Mouse (Mus musculus) limb, embryonic 14.5 days (tissue): Measurements from ENCODE around the gene Olfr802. TPM values are rescaled to one million over a fixed set of nuclear protein-coding genes. Genes with fewer than 3 reads are reported as not detected.

Experiments
- ATAC-seq: fragments of 200-750 bp; cut with Nextera tagmentation; 2 replicates; pipeline ENCODE4 v1.8.0; 2017; ENCODE audit warnings: low read depth, moderate number of reproducible peaks, moderate TSS enrichment; ENCODE audit not compliant: low FRiP score
- DNase-seq: peaks from one replicate; pipeline ENCODE4 v3.0.0-alpha.2; 2015; ENCODE audit warnings: low spot score
- H3K27ac ChIP-seq: fragments of 300-500 bp; sonication (generic); replicated peaks from 2 replicates; pipeline ENCODE4 v1.5.1; 2014; ENCODE audit warnings: low read depth, mild to moderate bottlenecking, low read length, moderate library complexity, mixed read lengths
- H3K27me3 ChIP-seq: fragments of 300-500 bp; sonication (generic); 2 replicates; pipeline ENCODE4 v1.6.1; 2014; ENCODE audit warnings: low read length, mixed read lengths; ENCODE audit not compliant: control insufficient read depth, insufficient read depth
- H3K36me3 ChIP-seq: fragments of 300-500 bp; sonication (generic); 2 replicates; pipeline ENCODE4 v1.6.1; 2014; ENCODE audit warnings: mild to moderate bottlenecking, low read length, moderate library complexity, mixed read lengths; ENCODE audit not compliant: control insufficient read depth, insufficient read depth
- H3K4me1 ChIP-seq: fragments of 300-500 bp; sonication (generic); 2 replicates; pipeline ENCODE4 v1.6.1; 2014; ENCODE audit warnings: antibody characterized with exemption, low read length, mixed read lengths; ENCODE audit not compliant: control insufficient read depth, insufficient read depth
- H3K4me2 ChIP-seq: fragments of 300-500 bp; sonication (generic); replicated peaks from 2 replicates; pipeline ENCODE4 v1.6.1; 2014; ENCODE audit warnings: low read depth, mild to moderate bottlenecking, low read length, moderate library complexity; ENCODE audit not compliant: severe bottlenecking
- H3K4me3 ChIP-seq: fragments of 300-500 bp; sonication (generic); replicated peaks from 2 replicates; pipeline ENCODE4 v1.5.1; 2014; ENCODE audit warnings: low read length
- H3K9ac ChIP-seq: fragments of 300-500 bp; sonication (generic); 2 replicates; pipeline ENCODE4 v1.6.1; 2014; ENCODE audit warnings: mild to moderate bottlenecking, low read depth, low read length, moderate library complexity; ENCODE audit not compliant: severe bottlenecking
- H3K9me3 ChIP-seq: fragments of 300-500 bp; sonication (generic); 2 replicates; pipeline ENCODE4 v1.6.1; 2016; ENCODE audit warnings: low read length; ENCODE audit not compliant: control insufficient read depth
- POLR2A ChIP-seq: fragments of 200-500 bp; IDR thresholded peaks from 2 replicates; pipeline ENCODE4 v1.8.0; 2012; ENCODE audit warnings: inconsistent platforms, mild to moderate bottlenecking, moderate library complexity, borderline replicate concordance; ENCODE audit not compliant: insufficient read depth, insufficient read length; ENCODE audit errors: extremely low read depth
- WGBS: fragments of 180-500 bp; shearing (Covaris S2); extraction: QIAGEN DNeasy Blood & Tissue Kit; methylation state at CpG from one replicate; pipeline ENCODE4 v1.1.7; 2014; 5-methylcytosine and 5-hydroxymethylcytosine counted together
- microRNA-seq: library from miRNA; unstranded; fragments of <30 nt; microRNA quantifications from one replicate; pipeline ENCODE4, GENCODE M21; 2016
- polyA plus RNA-seq, 2 experiments: library from polyadenylated mRNA; depleted of rRNA in 1 of 2; stranded (reverse) in 1 of 2; unstranded in 1 of 2; fragments of >200 nt; fragmentation: Nextera tagmentation in 1 of 2; extraction: Ambion mirVana in 1 of 2; gene quantifications; 2 replicates each; pipeline versions ENCODE4 v1.2.1 to v1.2.3; 2012 to 2014

Olfr802 gene
- polyA plus RNA-seq, 2 experiments, result not detected

DNA sequence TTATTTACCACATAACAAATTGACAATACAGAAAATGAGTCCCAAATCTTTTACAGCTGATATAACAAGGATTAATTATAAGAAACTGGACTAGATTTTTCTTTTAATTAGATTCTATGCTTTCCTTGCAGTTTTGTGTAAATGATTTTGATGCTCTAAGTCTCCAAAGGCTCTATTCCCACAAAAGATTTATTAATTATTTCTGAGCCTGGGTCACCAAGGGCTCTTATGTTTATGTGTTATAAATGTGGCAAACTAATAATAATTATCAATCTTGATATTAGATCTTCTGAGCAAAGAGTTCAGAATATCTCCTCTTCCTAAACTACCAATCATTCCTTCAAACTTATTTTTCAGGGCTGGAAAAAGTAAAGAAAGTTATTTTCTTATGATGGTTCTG lies 30.6 kb downstream of the Olfr802 start, which contains the start of gene Olfr800:
Gene Olfr800 (plus strand): TSS at position 301 of the 400 bp plus-strand sequence.
- no peaks in the 10 kb centered on the region for H3K36me3 ChIP-seq
- H3K9me3 ChIP-seq, result no peaks in the 10 kb centered on the region
- H3K27me3 ChIP-seq, result no peaks in the 10 kb centered on the region
- DNase-seq (no peak), ATAC-seq (no peak)
- no peak within 1 kb of the TSS for H3K4me2 ChIP-seq
- no peaks in the 10 kb centered on the region for H3K4me1 ChIP-seq
- no peak for TF ChIP-seq POLR2A
- no peak within 1 kb of the TSS for H3K4me3 ChIP-seq
- no peak within 1 kb of the TSS for H3K27ac ChIP-seq
- no peak within 1 kb of the TSS for H3K9ac ChIP-seq

DNA sequence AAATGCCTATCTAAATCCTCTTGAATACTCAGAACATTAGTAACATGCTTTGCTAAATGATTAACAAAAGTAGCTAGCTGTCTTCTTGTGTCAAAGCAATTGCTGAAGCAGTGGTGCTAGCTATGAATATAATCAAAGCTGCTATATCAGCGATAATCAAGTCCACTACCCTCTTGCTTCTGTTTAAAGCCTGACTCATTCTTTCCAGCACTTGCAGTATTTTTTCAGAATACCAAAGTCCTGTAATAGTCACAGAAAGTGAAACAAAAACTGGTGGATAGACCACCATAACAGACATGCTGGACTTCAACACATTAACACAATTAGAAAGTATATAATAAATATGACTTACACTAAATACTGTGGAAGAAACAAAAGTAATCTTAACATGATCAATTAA lies 36.2 kb downstream of the Olfr802 start:
- Histone ChIP-seq H3K9me3 (no peaks in the 10 kb centered on the region), H3K4me3 (no peak overlapping the region), H3K27me3 (no peaks in the 10 kb centered on the region), H3K36me3 (no peaks in the 10 kb centered on the region), H3K4me2 (no peak overlapping the region), H3K9ac (no peak overlapping the region), H3K4me1 (no peaks in the 10 kb centered on the region), H3K27ac (no peak overlapping the region)
- DNase-seq (no peak), ATAC-seq (no peak)
- WGBS, result 80% methylated on average over 1 of the region's 1 CpGs
- no peak for TF ChIP-seq POLR2A

DNA sequence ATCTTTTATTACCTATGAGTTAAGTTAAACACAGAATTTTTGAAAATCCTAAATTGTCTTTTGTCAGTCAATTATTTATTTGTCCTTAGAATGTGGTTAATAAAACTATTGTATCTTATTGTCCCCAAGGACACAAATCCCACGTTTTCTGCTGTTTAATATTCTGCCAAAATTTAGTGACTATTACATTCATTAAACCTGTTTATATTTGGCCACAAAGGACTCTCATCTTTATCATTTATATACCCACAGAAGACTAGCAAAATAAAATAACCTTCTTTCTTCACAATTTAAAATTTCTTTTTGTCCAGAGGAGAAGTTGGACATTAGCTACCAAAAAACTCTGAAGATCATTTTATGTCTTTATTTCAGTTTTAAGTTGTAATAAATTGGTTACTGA lies 50.8 kb downstream of the Olfr802 start, which contains the start of gene Olfr799:
Gene Olfr799 (plus strand): TSS at position 301 of the 400 bp plus-strand sequence.
- no peak within 1 kb of the TSS for H3K4me2 ChIP-seq
- H3K27ac ChIP-seq, result no peak within 1 kb of the TSS
- ATAC-seq (no peak), DNase-seq (no peak)
- H3K9me3 ChIP-seq, result no peaks in the 10 kb centered on the region
- no peaks in the 10 kb centered on the region for H3K4me1 ChIP-seq
- H3K9ac ChIP-seq, result no peak within 1 kb of the TSS
- no peaks in the 10 kb centered on the region for H3K27me3 ChIP-seq
- no peak within 1 kb of the TSS for H3K4me3 ChIP-seq
- TF ChIP-seq POLR2A, result no peak
- 33% methylated on average over 1 of the region's 1 CpGs for WGBS
- H3K36me3 ChIP-seq, result no peaks in the 10 kb centered on the region

DNA sequence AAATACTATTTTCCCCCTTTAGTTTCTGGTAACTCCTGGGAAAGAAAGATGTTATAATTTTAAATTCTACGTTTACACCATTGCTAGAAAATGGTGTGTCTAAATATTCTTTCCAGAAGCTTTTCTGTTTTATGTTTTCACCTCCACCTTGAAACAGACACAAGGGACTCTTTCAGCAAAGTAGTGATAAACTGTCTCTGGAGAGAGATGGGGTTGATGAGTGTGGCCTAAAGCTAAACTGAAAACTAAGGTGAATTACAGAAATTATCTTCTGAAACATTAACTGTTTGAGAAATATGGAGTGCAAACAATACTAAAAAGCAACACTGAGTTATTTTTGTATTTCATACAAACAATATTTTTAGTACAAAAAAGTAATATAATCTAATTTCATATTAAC lies 60.1 kb downstream of the Olfr802 start, which contains the start of gene Olfr798:
Gene Olfr798 (minus strand): TSS at position 101 of the 400 bp plus-strand sequence.
- Histone ChIP-seq H3K9me3 (no peaks in the 10 kb centered on the region), H3K27me3 (no peaks in the 10 kb centered on the region), H3K4me1 (no peaks in the 10 kb centered on the region), H3K36me3 (no peaks in the 10 kb centered on the region), H3K27ac (no peak within 1 kb of the TSS), H3K4me2 (no peak within 1 kb of the TSS), H3K9ac (no peak within 1 kb of the TSS), H3K4me3 (no peak within 1 kb of the TSS)
- WGBS, result 73% methylated on average over 1 of the region's 1 CpGs
- no peak for TF ChIP-seq POLR2A
- ATAC-seq (no peak), DNase-seq (no peak)

Small RNAs within 50 kb of the gene (microRNA-seq; reads per million reads assigned to microRNA genes)
- not detected for gene Gm24485

Other genes with a start within 250 kb of the Olfr802 start
- not detected in 2 replicates for gene Olfr787, start 226.3 kb downstream of the Olfr802 start, polyA plus RNA-seq (2012; rRNA removed)
- gene Olfr787, start 226.3 kb downstream of the Olfr802 start, polyA plus RNA-seq (2014; fragmentation: Nextera tagmentation; extraction: Ambion mirVana), result not detected in 2 replicates
- not detected in 2 replicates for gene Olfr788, start 217.2 kb downstream of the Olfr802 start, polyA plus RNA-seq (2012; rRNA removed)
- gene Olfr788, start 217.2 kb downstream of the Olfr802 start, polyA plus RNA-seq (2014; fragmentation: Nextera tagmentation; extraction: Ambion mirVana), result not detected in 2 replicates
- gene Olfr789, start 203.4 kb downstream of the Olfr802 start, polyA plus RNA-seq (2012; rRNA removed), result not detected in 2 replicates
- not detected in 2 replicates for gene Olfr789, start 203.4 kb downstream of the Olfr802 start, polyA plus RNA-seq (2014; fragmentation: Nextera tagmentation; extraction: Ambion mirVana)
- not detected in 2 replicates for gene Olfr790, start 189.7 kb downstream of the Olfr802 start, polyA plus RNA-seq (2012; rRNA removed)
- not detected in 2 replicates for gene Olfr790, start 189.7 kb downstream of the Olfr802 start, polyA plus RNA-seq (2014; fragmentation: Nextera tagmentation; extraction: Ambion mirVana)
- not detected in 2 replicates for gene Olfr791, start 166.4 kb downstream of the Olfr802 start, polyA plus RNA-seq (2012; rRNA removed)
- gene Olfr791, start 166.4 kb downstream of the Olfr802 start, polyA plus RNA-seq (2014; fragmentation: Nextera tagmentation; extraction: Ambion mirVana), result not detected in 2 replicates
- gene Olfr792, start 149.0 kb downstream of the Olfr802 start, polyA plus RNA-seq (2012; rRNA removed), result not detected in 2 replicates
- gene Olfr792, start 149.0 kb downstream of the Olfr802 start, polyA plus RNA-seq (2014; fragmentation: Nextera tagmentation; extraction: Ambion mirVana), result not detected in 2 replicates
- gene Olfr794, start 120.5 kb downstream of the Olfr802 start, polyA plus RNA-seq (2012; rRNA removed), result not detected in 2 replicates
- gene Olfr794, start 120.5 kb downstream of the Olfr802 start, polyA plus RNA-seq (2014; fragmentation: Nextera tagmentation; extraction: Ambion mirVana), result not detected in 2 replicates
- gene Olfr796, start 75.6 kb downstream of the Olfr802 start, polyA plus RNA-seq (2012; rRNA removed), result not detected in 2 replicates
- not detected in 2 replicates for gene Olfr796, start 75.6 kb downstream of the Olfr802 start, polyA plus RNA-seq (2014; fragmentation: Nextera tagmentation; extraction: Ambion mirVana)
- gene Olfr798, start 60.2 kb downstream of the Olfr802 start, polyA plus RNA-seq (2012; rRNA removed), result not detected in 2 replicates
- gene Olfr798, start 60.2 kb downstream of the Olfr802 start, polyA plus RNA-seq (2014; fragmentation: Nextera tagmentation; extraction: Ambion mirVana), result not detected in 2 replicates
- gene Olfr799, start 50.7 kb downstream of the Olfr802 start, polyA plus RNA-seq (2012; rRNA removed), result not detected in 2 replicates
- not detected in 2 replicates for gene Olfr799, start 50.7 kb downstream of the Olfr802 start, polyA plus RNA-seq (2014; fragmentation: Nextera tagmentation; extraction: Ambion mirVana)
- gene Olfr800, start 30.5 kb downstream of the Olfr802 start, polyA plus RNA-seq (2012; rRNA removed), result not detected in 2 replicates
- gene Olfr800, start 30.5 kb downstream of the Olfr802 start, polyA plus RNA-seq (2014; fragmentation: Nextera tagmentation; extraction: Ambion mirVana), result not detected in 2 replicates
- gene Olfr801, start 14.3 kb downstream of the Olfr802 start, polyA plus RNA-seq (2012; rRNA removed), result not detected in 2 replicates
- not detected in 2 replicates for gene Olfr801, start 14.3 kb downstream of the Olfr802 start, polyA plus RNA-seq (2014; fragmentation: Nextera tagmentation; extraction: Ambion mirVana)
- not detected in 2 replicates for gene Olfr803, start 6.1 kb upstream of the Olfr802 start, polyA plus RNA-seq (2012; rRNA removed)
- gene Olfr803, start 6.1 kb upstream of the Olfr802 start, polyA plus RNA-seq (2014; fragmentation: Nextera tagmentation; extraction: Ambion mirVana), result not detected in 2 replicates
- gene Olfr804, start 15.0 kb upstream of the Olfr802 start, polyA plus RNA-seq (2012; rRNA removed), result not detected in 2 replicates
- gene Olfr804, start 15.0 kb upstream of the Olfr802 start, polyA plus RNA-seq (2014; fragmentation: Nextera tagmentation; extraction: Ambion mirVana), result not detected in 2 replicates
- gene Olfr805, start 41.2 kb upstream of the Olfr802 start, polyA plus RNA-seq (2012; rRNA removed), result not detected in 2 replicates
- not detected in 2 replicates for gene Olfr805, start 41.2 kb upstream of the Olfr802 start, polyA plus RNA-seq (2014; fragmentation: Nextera tagmentation; extraction: Ambion mirVana)
- gene Olfr806, start 53.8 kb upstream of the Olfr802 start, polyA plus RNA-seq (2012; rRNA removed), result not detected in 2 replicates
- gene Olfr806, start 53.8 kb upstream of the Olfr802 start, polyA plus RNA-seq (2014; fragmentation: Nextera tagmentation; extraction: Ambion mirVana), result not detected in 2 replicates
- not detected in 2 replicates for gene Olfr807, start 69.6 kb upstream of the Olfr802 start, polyA plus RNA-seq (2012; rRNA removed)
- not detected in 2 replicates for gene Olfr807, start 69.6 kb upstream of the Olfr802 start, polyA plus RNA-seq (2014; fragmentation: Nextera tagmentation; extraction: Ambion mirVana)
- not detected in 2 replicates for gene Olfr808, start 77.3 kb upstream of the Olfr802 start, polyA plus RNA-seq (2012; rRNA removed)
- not detected in 2 replicates for gene Olfr808, start 77.3 kb upstream of the Olfr802 start, polyA plus RNA-seq (2014; fragmentation: Nextera tagmentation; extraction: Ambion mirVana)
- not detected in 2 replicates for gene Olfr809, start 86.5 kb upstream of the Olfr802 start, polyA plus RNA-seq (2012; rRNA removed)
- not detected in 2 replicates for gene Olfr809, start 86.5 kb upstream of the Olfr802 start, polyA plus RNA-seq (2014; fragmentation: Nextera tagmentation; extraction: Ambion mirVana)
- not detected in 2 replicates for gene Olfr810, start 106.7 kb upstream of the Olfr802 start, polyA plus RNA-seq (2012; rRNA removed)
- not detected in 2 replicates for gene Olfr810, start 106.7 kb upstream of the Olfr802 start, polyA plus RNA-seq (2014; fragmentation: Nextera tagmentation; extraction: Ambion mirVana)
- not detected in 2 replicates for gene Olfr811, start 116.2 kb upstream of the Olfr802 start, polyA plus RNA-seq (2012; rRNA removed)
- not detected in 2 replicates for gene Olfr811, start 116.2 kb upstream of the Olfr802 start, polyA plus RNA-seq (2014; fragmentation: Nextera tagmentation; extraction: Ambion mirVana)
- not detected in 2 replicates for gene Olfr812, start 157.9 kb upstream of the Olfr802 start, polyA plus RNA-seq (2012; rRNA removed)
- not detected in 2 replicates for gene Olfr812, start 157.9 kb upstream of the Olfr802 start, polyA plus RNA-seq (2014; fragmentation: Nextera tagmentation; extraction: Ambion mirVana)
- gene Olfr813, start 167.2 kb upstream of the Olfr802 start, polyA plus RNA-seq (2012; rRNA removed), result not detected in 2 replicates
- gene Olfr813, start 167.2 kb upstream of the Olfr802 start, polyA plus RNA-seq (2014; fragmentation: Nextera tagmentation; extraction: Ambion mirVana), result not detected in 2 replicates
- gene Olfr814, start 191.7 kb upstream of the Olfr802 start, polyA plus RNA-seq (2012; rRNA removed), result not detected in 2 replicates
- not detected in 2 replicates for gene Olfr814, start 191.7 kb upstream of the Olfr802 start, polyA plus RNA-seq (2014; fragmentation: Nextera tagmentation; extraction: Ambion mirVana)
- gene Olfr815, start 217.7 kb upstream of the Olfr802 start, polyA plus RNA-seq (2012; rRNA removed), result not detected in 2 replicates
- gene Olfr815, start 217.7 kb upstream of the Olfr802 start, polyA plus RNA-seq (2014; fragmentation: Nextera tagmentation; extraction: Ambion mirVana), result not detected in 2 replicates
- not detected in 2 replicates for gene Olfr816, start 227.4 kb upstream of the Olfr802 start, polyA plus RNA-seq (2012; rRNA removed)
- not detected in 2 replicates for gene Olfr816, start 227.4 kb upstream of the Olfr802 start, polyA plus RNA-seq (2014; fragmentation: Nextera tagmentation; extraction: Ambion mirVana)